Mouse (Mus musculus) right cerebral cortex, adult 2 months (tissue): ENCODE results near the gene Acer2.

Experiments used
- DNase-seq, 2 experiments: peaks; one replicate each; pipeline ENCODE4 v3.0.0; 2021 to 2022; ENCODE audit warnings: low spot score in 2 of 2

Gene Acer2

DNA sequence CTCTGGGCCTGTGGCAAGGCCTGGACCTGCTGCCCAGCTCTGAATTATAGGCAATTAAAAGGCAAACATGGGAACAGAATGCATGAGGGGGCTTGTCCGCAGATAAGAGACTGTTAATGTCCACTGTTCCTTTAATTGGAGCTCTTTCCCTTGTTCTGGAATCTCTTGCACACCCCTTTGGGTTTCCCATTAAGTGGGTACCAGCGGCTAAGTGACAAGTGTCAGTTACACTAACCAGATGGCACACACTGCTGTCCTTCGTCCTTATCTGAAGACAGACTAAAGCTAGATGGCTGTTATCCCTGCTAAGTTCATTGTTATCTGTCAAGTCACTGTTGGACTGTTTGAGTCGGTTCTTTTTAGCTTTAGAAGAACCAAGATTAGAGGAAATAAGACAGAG is 81.3 kb downstream of the Acer2 start:
- DNase-seq = no peak

DNA sequence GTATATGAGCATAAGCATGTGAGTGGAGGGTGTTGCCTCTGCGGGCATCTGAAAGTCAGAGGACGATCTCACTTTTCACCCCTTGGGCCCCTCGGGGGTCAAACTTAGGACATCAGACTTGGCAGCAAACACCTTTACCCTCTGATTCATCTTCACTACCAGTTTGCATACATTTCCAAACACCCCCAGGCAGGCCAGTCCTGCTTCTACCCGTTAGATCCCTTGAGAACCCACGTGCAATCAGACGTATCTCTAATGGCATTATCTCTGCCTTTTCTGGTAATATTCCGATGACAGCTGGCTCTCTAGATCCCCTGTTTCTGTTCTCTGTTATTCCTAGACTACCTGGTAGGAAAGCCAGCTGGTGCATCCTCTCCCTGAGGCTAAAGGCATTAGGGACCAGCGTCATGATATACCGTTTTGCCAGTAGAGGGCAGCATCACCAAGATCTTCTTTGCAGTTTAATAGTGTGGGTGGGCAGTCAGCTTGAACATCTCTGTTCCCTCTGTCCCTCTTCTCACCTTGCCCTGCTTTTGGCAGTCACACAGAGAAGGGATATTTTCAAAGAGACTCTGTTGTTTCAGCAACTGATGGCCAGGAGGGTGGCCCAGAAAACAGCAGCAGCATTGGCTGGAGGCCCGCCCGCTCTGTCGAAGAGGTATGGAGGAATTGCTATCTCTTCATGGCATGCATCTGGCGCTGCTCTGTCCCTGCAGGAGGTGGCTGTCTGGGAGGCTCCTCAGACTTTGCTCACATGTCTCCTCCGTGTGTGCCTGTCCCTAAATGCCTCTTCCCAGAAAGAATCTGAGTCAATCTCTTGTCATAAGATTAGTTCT is 83.6 kb downstream of the Acer2 start:
- peak; percentile 76 to 86 for DNase-seq

DNA sequence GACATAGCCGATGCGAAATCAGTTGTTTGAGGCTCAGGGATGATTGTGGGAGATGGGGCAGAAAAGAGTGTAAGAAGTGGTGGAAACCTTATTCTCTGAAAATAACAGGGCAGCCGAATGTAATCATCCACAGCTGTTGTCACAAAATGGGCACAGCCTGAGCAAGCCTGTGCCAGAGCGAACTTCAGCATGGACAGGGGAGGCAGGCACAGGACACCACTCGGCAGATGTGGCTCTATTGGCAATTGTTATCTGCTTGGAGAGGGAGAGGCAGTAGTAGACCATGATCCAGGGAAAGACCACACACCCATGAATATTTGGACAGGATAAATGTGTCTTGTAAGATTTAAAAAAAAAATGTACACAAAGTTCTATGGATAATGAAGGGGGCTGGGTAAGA is 103.1 kb downstream of the Acer2 start:
- no peak for DNase-seq
